Comparison of ENCODE assay signal across 10 mouse cellular contexts in the genomic region with DNA sequence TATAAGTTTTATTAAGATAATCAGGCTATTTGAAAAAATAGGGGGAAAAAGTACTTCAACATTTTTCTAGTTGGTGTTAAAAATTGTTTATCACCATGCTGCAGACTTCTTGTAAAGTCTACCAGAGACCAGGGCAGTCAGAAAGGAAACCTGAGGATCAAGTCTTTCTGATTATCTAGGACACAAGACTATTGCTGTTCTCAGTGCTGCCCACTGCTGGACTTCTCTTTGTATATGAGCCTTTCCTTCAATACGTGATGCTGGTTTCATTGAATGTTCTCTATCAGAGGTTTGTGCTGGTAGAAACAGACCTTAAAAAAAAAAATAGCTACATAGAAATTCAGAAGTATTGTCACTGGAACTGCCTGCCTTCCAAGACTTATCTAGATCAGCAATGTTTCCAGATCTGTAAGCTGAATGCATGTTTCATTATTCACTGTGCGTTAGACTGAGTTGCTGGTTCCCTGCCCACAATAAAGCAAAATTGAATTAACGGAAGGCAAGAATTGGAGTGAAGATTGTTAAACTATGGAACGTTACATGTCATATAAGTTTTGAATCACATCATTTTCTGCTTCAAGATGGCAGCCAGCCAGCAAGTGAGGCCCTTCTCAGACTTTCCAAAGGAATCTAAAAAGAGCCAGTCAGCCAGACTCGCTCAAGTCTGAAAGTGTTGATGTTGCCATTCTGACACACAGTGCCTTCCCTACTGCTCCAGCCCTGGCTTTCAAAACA. TPM values are rescaled to one million over a fixed set of nuclear protein-coding genes. Genes with fewer than 3 reads are reported as not detected.
DNase-seq lines count a peak whose midpoint lies in the region; ATAC-seq lines count a peak whose summit lies in the region.
"Had no signal": no experiment of that assay in that cellular context is flagged by ENCODE, and none has a peak within 500 bp of the region (broad histone marks: within the 10 kb centered on the region; RNA-seq: fewer than 3 reads in every experiment).

No protein-coding gene starts in this region.

- H3K4me1 ChIP-seq in forebrain, embryonic 14.5 days (ENCODE audit: control insufficient read depth, insufficient read depth, low read length): no peaks in the 10 kb centered on the region
- peaks cover 7% of the 10 kb centered on the region; the same call in 1 of the 2 replicates for H3K4me1 ChIP-seq in forebrain, embryonic 10.5 days
- H3K4me1 ChIP-seq in midbrain, embryonic 14.5 days (ENCODE audit: control insufficient read depth, insufficient read depth, low read length): no peaks in the 10 kb centered on the region
- H3K4me1 ChIP-seq in midbrain, embryonic 10.5 days: no peaks in the 10 kb centered on the region

- no peaks in the 10 kb centered on the region for H3K9me3 ChIP-seq in forebrain, embryonic 14.5 days (replicated peaks; ENCODE audit: control insufficient read depth, low read length)
- no peaks in the 10 kb centered on the region for H3K9me3 ChIP-seq in forebrain, embryonic 10.5 days
- H3K9me3 ChIP-seq in midbrain, embryonic 14.5 days (ENCODE audit: control insufficient read depth, low read length): no peaks in the 10 kb centered on the region
- H3K9me3 ChIP-seq in midbrain, embryonic 10.5 days (replicated peaks): no peaks in the 10 kb centered on the region

- peak; percentile 30 for DNase-seq in forebrain, embryonic 14.5 days (ENCODE audit: low spot score)
- no peak for DNase-seq in forebrain, embryonic 10.5 days (ENCODE audit: extremely low spot score, low spot score)
- peak; percentile 47 for DNase-seq in midbrain, embryonic 14.5 days
- DNase-seq in midbrain, embryonic 10.5 days (ENCODE audit: low spot score): no peak
- DNase-seq in embryo, embryonic 11 days: peak; percentile 47
- no peak for DNase-seq in urinary bladder, postnatal 25 days (ENCODE audit: low spot score)
- DNase-seq in urinary bladder, postnatal 4 days (ENCODE audit: low spot score in 2 of 2): no peak
- DNase-seq: thymus, postnatal 14 days had no signal

- H3K36me3 ChIP-seq in forebrain, embryonic 14.5 days (ENCODE audit: control insufficient read depth, insufficient read depth, low read length): no peaks in the 10 kb centered on the region
- no peaks in the 10 kb centered on the region for H3K36me3 ChIP-seq in forebrain, embryonic 10.5 days (replicated peaks)
- no peaks in the 10 kb centered on the region for H3K36me3 ChIP-seq in midbrain, embryonic 14.5 days (ENCODE audit: control insufficient read depth, insufficient read depth, low read length)
- H3K36me3 ChIP-seq in midbrain, embryonic 10.5 days: no peaks in the 10 kb centered on the region

- no peak overlapping the region for H3K4me3 ChIP-seq in forebrain, embryonic 14.5 days (ENCODE audit: low read depth, low read length)
- no peak overlapping the region for H3K4me3 ChIP-seq in forebrain, embryonic 10.5 days
- no peak overlapping the region for H3K4me3 ChIP-seq in midbrain, embryonic 14.5 days (replicated peaks; ENCODE audit: low read depth, low read length)
- H3K4me3 ChIP-seq in midbrain, embryonic 10.5 days: no peak overlapping the region

- ATAC-seq in forebrain, embryonic 14.5 days: no peak
- ATAC-seq in midbrain, embryonic 14.5 days (ENCODE audit: low FRiP score, low TSS enrichment): no peak
- ATAC-seq in megakaryocyte-erythroid progenitor cell, adult 5-6 weeks (replicated peaks; ENCODE audit: low FRiP score, low TSS enrichment, poor library complexity, severe bottlenecking): peak; percentile 90
- ATAC-seq: Patski had no signal

- H3K27ac ChIP-seq in forebrain, embryonic 14.5 days (ENCODE audit: low read depth, low read length): no peak overlapping the region
- H3K27ac ChIP-seq in forebrain, embryonic 10.5 days: no peak overlapping the region
- no peak overlapping the region for H3K27ac ChIP-seq in midbrain, embryonic 14.5 days (replicated peaks; ENCODE audit: low read depth, low read length)
- no peak overlapping the region for H3K27ac ChIP-seq in midbrain, embryonic 10.5 days (replicated peaks)

- WGBS in forebrain, embryonic 14.5 days: 76% methylated on average over 5 of the region's 5 CpGs
- 81% methylated on average over 5 of the region's 5 CpGs for WGBS in forebrain, embryonic 10.5 days
- WGBS in midbrain, embryonic 14.5 days: 83% methylated on average over 5 of the region's 5 CpGs
- 83% methylated on average over 5 of the region's 5 CpGs for WGBS in midbrain, embryonic 10.5 days

- H3K27me3 ChIP-seq in forebrain, embryonic 14.5 days (replicated peaks; ENCODE audit: control insufficient read depth, insufficient read depth, low read length): no peaks in the 10 kb centered on the region
- H3K27me3 ChIP-seq in forebrain, embryonic 10.5 days (ENCODE audit: poor library complexity, severe bottlenecking): peaks cover 5% of the 10 kb centered on the region; the same call in 1 of the 2 replicates
- no peaks in the 10 kb centered on the region for H3K27me3 ChIP-seq in midbrain, embryonic 14.5 days (ENCODE audit: control insufficient read depth, insufficient read depth, low read length)
- H3K27me3 ChIP-seq in midbrain, embryonic 10.5 days (ENCODE audit: low read depth, poor library complexity, severe bottlenecking): no peaks in the 10 kb centered on the region
- H3K27me3 ChIP-seq: Patski had no signal

- H3K4me2 ChIP-seq in forebrain, embryonic 14.5 days (ENCODE audit: low read length): no peak overlapping the region
- no peak overlapping the region for H3K4me2 ChIP-seq in midbrain, embryonic 14.5 days (ENCODE audit: low read length)

- no peak overlapping the region for H3K9ac ChIP-seq in forebrain, embryonic 14.5 days (ENCODE audit: low read length)
- no peak overlapping the region for H3K9ac ChIP-seq in midbrain, embryonic 14.5 days (replicated peaks; ENCODE audit: low read length)

RNA-seq across cellular contexts. Expression of a gene that starts 21.0 kb away (rescaled TPM):
- 22.8 and 24.7 TPM in 2 replicates for polyA plus RNA-seq in forebrain, embryonic 14.5 days (2014; fragmentation: Nextera tagmentation; extraction: Ambion mirVana)
- 31.5 and 32.3 TPM in 2 replicates for polyA plus RNA-seq in forebrain, embryonic 10.5 days (2016; fragmentation: Nextera tagmentation; extraction: Ambion mirVana)
- polyA plus RNA-seq in midbrain, embryonic 14.5 days (2014; fragmentation: Nextera tagmentation; extraction: Ambion mirVana): 22.1 and 24.7 TPM in 2 replicates
- 28.0 and 30.4 TPM in 2 replicates for polyA plus RNA-seq in midbrain, embryonic 10.5 days (2016; fragmentation: Nextera tagmentation; extraction: Ambion mirVana)
- total RNA-seq in megakaryocyte-erythroid progenitor cell, adult 5-6 weeks (2014; fragmentation: Nextera tagmentation): 35.9 and 49.9 TPM in 2 replicates
- 117 TPM in 2 replicates for total RNA-seq in megakaryocyte-erythroid progenitor cell, adult 5-6 weeks (2017)

RNA-seq across cellular contexts. Expression of a gene that starts 32.6 kb away (rescaled TPM):
- 0.05 and 0.19 TPM in 2 replicates for polyA plus RNA-seq in forebrain, embryonic 14.5 days (2014; fragmentation: Nextera tagmentation; extraction: Ambion mirVana)
- polyA plus RNA-seq in forebrain, embryonic 10.5 days (2016; fragmentation: Nextera tagmentation; extraction: Ambion mirVana): 0.58 and 0.66 TPM in 2 replicates
- polyA plus RNA-seq in midbrain, embryonic 14.5 days (2014; fragmentation: Nextera tagmentation; extraction: Ambion mirVana): 0.23 and 0.79 TPM in 2 replicates
- 0.67 and 0.73 TPM in 2 replicates for polyA plus RNA-seq in midbrain, embryonic 10.5 days (2016; fragmentation: Nextera tagmentation; extraction: Ambion mirVana)
- total RNA-seq in megakaryocyte-erythroid progenitor cell, adult 5-6 weeks (2014; fragmentation: Nextera tagmentation): not detected in 2 replicates
- total RNA-seq in megakaryocyte-erythroid progenitor cell, adult 5-6 weeks (2017): not detected in 2 replicates

Comparison
In these comparisons a context has a peak if more than half of its experiments do, and no peak if none do; other contexts are left out.
1. DNase-seq: peak in forebrain, embryonic 14.5 days (single experiment), midbrain, embryonic 14.5 days (single experiment) and embryo, embryonic 11 days (single experiment); none in forebrain, embryonic 10.5 days (single experiment), midbrain, embryonic 10.5 days (single experiment), urinary bladder, postnatal 25 days (single experiment) and urinary bladder, postnatal 4 days (0 of 2).